Mouse (Mus musculus) B cell, adult 67 days (primary cell): ENCODE data around the gene Ocrl. TPM values are rescaled to one million over a fixed set of nuclear protein-coding genes. Genes with fewer than 3 reads are reported as not detected.

Source experiments
- total RNA-seq, 2 experiments: library from RNA; stranded (reverse); gene quantifications; 4 replicates each; pipeline ENCODE4 v1.2.4; 2023

Gene Ocrl
- 10 to 100 TPM in 1 of 2 experiments, 1 to 10 TPM in 1; 9.0 to 10.1 TPM for total RNA-seq

DNA sequence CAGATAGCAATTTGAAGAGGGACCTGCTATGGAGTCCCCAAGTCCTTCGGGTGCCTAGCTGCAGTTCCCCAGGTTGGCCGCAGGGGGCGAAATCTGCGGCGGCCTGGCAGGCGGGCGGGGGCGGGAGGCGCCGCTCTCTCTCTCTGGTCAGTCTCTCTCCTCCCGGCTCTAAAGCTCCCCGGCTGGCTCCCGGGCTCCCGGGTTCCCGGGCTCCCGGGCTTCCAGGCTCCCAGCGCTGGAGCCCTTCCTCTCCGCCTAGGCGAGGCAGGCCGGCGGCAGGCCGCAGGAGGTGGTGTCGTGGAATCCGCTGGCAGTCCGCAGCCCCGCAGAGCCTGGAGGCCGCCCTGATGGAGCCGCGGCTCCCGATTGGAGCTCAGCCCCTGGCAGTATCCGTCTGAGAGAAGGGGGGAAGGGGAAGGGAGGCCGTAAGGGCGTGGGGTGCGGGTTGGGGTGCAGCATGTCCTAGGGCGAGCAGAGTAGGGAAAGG is at the start of gene Ocrl:
Ocrl (plus strand) TSS at position 82 of the 487 bp plus-strand sequence.

GRCm38 (mm10) chrX:47892431-47893024 is 19.7 kb upstream of the Ocrl start, which contains the start of gene Smarca1:
Smarca1 (minus strand) TSS chrX:47892974.

Other genes with a start within 250 kb of the Ocrl start
- gene Smarca1, start 19.4 kb upstream of the Ocrl start, total RNA-seq: not detected
- gene Apln, start 122.5 kb downstream of the Ocrl start, total RNA-seq: under 1 TPM in 1 of 2 experiments, not detected in 1; 0.78 TPM
- gene Xpnpep2, start 196.3 kb downstream of the Ocrl start, total RNA-seq: not detected
- 100 to 1,000 TPM; 224 to 227 TPM for gene Sash3, start 234.0 kb downstream of the Ocrl start, total RNA-seq